Mouse (Mus musculus) gastrocnemius, adult 18-20 months (tissue): Measurements from ENCODE around the gene Sorl1. TPM values are rescaled to one million over a fixed set of nuclear protein-coding genes. Genes with fewer than 3 reads are reported as not detected.

Experiments used
- DNase-seq: peaks from one replicate; pipeline ENCODE4 v3.0.0; 2021; ENCODE audit warnings: low spot score
- total RNA-seq, 2 experiments: library from RNA; stranded (reverse); gene quantifications; 2 replicates each; pipeline ENCODE4 v1.2.3; 2021

Gene Sorl1
- total RNA-seq, 2 experiments from 2014 or later = 37.8 to 38.9 TPM

- no peak for DNase-seq
Observed at GRCm38 (mm10) chr9:42123204-42123603, 893 bp downstream of the Sorl1 start.

- no peak for DNase-seq
Observed at GRCm38 (mm10) chr9:42122441-42122840, 1.7 kb downstream of the Sorl1 start.

GRCm38 (mm10) chr9:42121631-42122354, 2.3 kb downstream of the Sorl1 start:
- DNase-seq = no peak

GRCm38 (mm10) chr9:42116418-42117056, 7.6 kb downstream of the Sorl1 start:
- no peak for DNase-seq

- no peak for DNase-seq
Observed at GRCm38 (mm10) chr9:42115078-42115477, 9.0 kb downstream of the Sorl1 start.

GRCm38 (mm10) chr9:42113316-42113715, 10.8 kb downstream of the Sorl1 start:
- DNase-seq = no peak

GRCm38 (mm10) chr9:42112691-42113090, 11.4 kb downstream of the Sorl1 start:
- no peak for DNase-seq

GRCm38 (mm10) chr9:42111256-42111655, 12.8 kb downstream of the Sorl1 start:
- DNase-seq = no peak

- DNase-seq = peak; percentile 80
Observed at GRCm38 (mm10) chr9:42109837-42110451, 14.2 kb downstream of the Sorl1 start.

GRCm38 (mm10) chr9:42109131-42109530, 15.0 kb downstream of the Sorl1 start:
- no peak for DNase-seq

- no peak for DNase-seq
Observed at GRCm38 (mm10) chr9:42108369-42108951, 15.6 kb downstream of the Sorl1 start.

- no peak for DNase-seq
Observed at GRCm38 (mm10) chr9:42107062-42107461, 17.0 kb downstream of the Sorl1 start.

- DNase-seq = no peak
Observed at GRCm38 (mm10) chr9:42106305-42106704, 17.8 kb downstream of the Sorl1 start.

GRCm38 (mm10) chr9:42103546-42103945, 20.6 kb downstream of the Sorl1 start:
- DNase-seq = peak; percentile 73

GRCm38 (mm10) chr9:42102013-42102412, 22.1 kb downstream of the Sorl1 start:
- DNase-seq = no peak

GRCm38 (mm10) chr9:42101266-42101665, 22.8 kb downstream of the Sorl1 start:
- DNase-seq = no peak

GRCm38 (mm10) chr9:42100618-42101210, 23.4 kb downstream of the Sorl1 start:
- DNase-seq = no peak

GRCm38 (mm10) chr9:42098474-42099121, 25.5 kb downstream of the Sorl1 start:
- no peak for DNase-seq

- peak; percentile 56 for DNase-seq
Observed at GRCm38 (mm10) chr9:42097731-42098473, 26.2 kb downstream of the Sorl1 start.

GRCm38 (mm10) chr9:42097006-42097730, 26.9 kb downstream of the Sorl1 start:
- no peak for DNase-seq
